Mouse (Mus musculus) ES-Bruce4 (cell line): Measurements from ENCODE around the gene Cfdp1. TPM values are rescaled to one million over a fixed set of nuclear protein-coding genes. Genes with fewer than 3 reads are reported as not detected.
A peak's percentile ranks its signal among the peaks of the same experiment; 100 is the strongest.

ENCODE experiments used
- H3K27ac ChIP-seq: 2 replicates; pipeline ENCODE4 v1.5.1; 2012; ENCODE audit warnings: low read length, inconsistent platforms; ENCODE audit not compliant: insufficient read depth
- H3K27me3 ChIP-seq: 2 replicates; pipeline ENCODE4 v1.6.1; 2012; ENCODE audit warnings: mild to moderate bottlenecking, low read length, inconsistent platforms; ENCODE audit not compliant: control insufficient read depth, poor library complexity, insufficient read depth, severe bottlenecking
- H3K36me3 ChIP-seq: 2 replicates; pipeline ENCODE4 v1.6.1; 2012; ENCODE audit warnings: inconsistent platforms, mild to moderate bottlenecking, low read length, moderate library complexity; ENCODE audit not compliant: control insufficient read depth, poor library complexity, insufficient read depth, severe bottlenecking
- H3K4me1 ChIP-seq: one replicate; pipeline ENCODE4 v1.8.1; 2011; ENCODE audit warnings: low read length; ENCODE audit not compliant: control insufficient read depth, insufficient read depth
- H3K4me3 ChIP-seq: 2 replicates; pipeline ENCODE4 v1.5.1; 2011; ENCODE audit warnings: low read depth, mild to moderate bottlenecking, low read length
- H3K9ac ChIP-seq: 2 replicates; pipeline ENCODE4 v1.6.1; 2012; ENCODE audit warnings: low read depth, mild to moderate bottlenecking, inconsistent platforms; ENCODE audit not compliant: poor library complexity, severe bottlenecking
- H3K9me3 ChIP-seq: replicated peaks from 2 replicates; pipeline ENCODE4 v1.6.1; 2012; ENCODE audit warnings: mild to moderate bottlenecking, low read length, inconsistent platforms; ENCODE audit not compliant: control insufficient read depth, poor library complexity, insufficient read depth, severe bottlenecking
- CTCF ChIP-seq: IDR thresholded peaks from one replicate; pipeline ENCODE4 v1.8.1; 2011; ENCODE audit warnings: low read depth, low read length
- EP300 ChIP-seq: IDR thresholded peaks from 2 replicates; pipeline ENCODE4 v1.6.1; 2011; ENCODE audit warnings: low read depth, low read length; ENCODE audit not compliant: insufficient read depth
- POLR2A ChIP-seq: IDR thresholded peaks from one replicate; pipeline ENCODE4 v1.8.1; 2011; ENCODE audit warnings: low read length; ENCODE audit not compliant: insufficient read depth
- polyA plus RNA-seq: library from polyadenylated mRNA; stranded (reverse); fragments of >200 nt; gene quantifications from 2 replicates; pipeline ENCODE4 v1.2.4, GENCODE M21; 2011; ENCODE audit warnings: low read depth; ENCODE audit not compliant: missing spikeins, insufficient read depth, insufficient read length

The Cfdp1 gene
- polyA plus RNA-seq, 1 experiment = 265 TPM

- no peaks in the 10 kb centered on the region for H3K9me3 ChIP-seq
- H3K27ac ChIP-seq = no peak overlapping the region
- H3K27me3 ChIP-seq = no peaks in the 10 kb centered on the region
- peaks cover 41% of the 10 kb centered on the region for H3K36me3 ChIP-seq
- H3K4me1 ChIP-seq = no peaks in the 10 kb centered on the region
- TF ChIP-seq CTCF (no peak), EP300 (no peak), POLR2A (no peak)
- H3K4me3 ChIP-seq = no peak overlapping the region
- no peak overlapping the region for H3K9ac ChIP-seq
These were observed 29.8 kb downstream of the Cfdp1 start for GRCm38 (mm10) chr8:111824334-111824733.

DNA sequence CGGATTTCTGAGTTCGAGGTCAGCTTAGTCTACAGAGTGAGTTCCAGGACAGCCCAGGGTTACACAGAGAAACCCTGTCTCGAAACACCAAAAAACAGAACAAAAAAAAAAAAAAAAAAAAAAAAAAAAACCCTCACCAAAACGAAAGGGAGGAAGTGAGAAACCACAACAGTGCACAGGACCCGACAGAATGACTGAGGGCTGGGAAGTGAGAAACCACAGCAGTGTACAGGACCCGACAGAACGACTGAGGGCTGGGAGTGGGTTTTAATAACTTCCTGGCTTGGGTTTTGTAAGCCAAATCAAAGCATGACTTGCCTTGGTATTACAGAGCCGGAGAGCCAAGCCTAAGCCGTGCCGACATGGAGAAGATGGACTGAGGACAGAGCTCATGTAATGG, 32.9 kb downstream of the Cfdp1 start:
- Histone ChIP-seq H3K27me3 (no peaks in the 10 kb centered on the region), H3K27ac (no peak overlapping the region), H3K9me3 (no peaks in the 10 kb centered on the region), H3K4me1 (no peaks in the 10 kb centered on the region), H3K4me3 (no peak overlapping the region), H3K9ac (no peak overlapping the region), H3K36me3 (peaks cover 22% of the 10 kb centered on the region)
- TF ChIP-seq POLR2A = no peak
- no peak for TF ChIP-seq CTCF
- TF ChIP-seq EP300 = no peak

- TF ChIP-seq POLR2A (no peak), EP300 (no peak), CTCF (no peak)
- Histone ChIP-seq H3K27me3 (no peaks in the 10 kb centered on the region), H3K9ac (no peak overlapping the region), H3K4me3 (no peak overlapping the region), H3K36me3 (peaks cover 22% of the 10 kb centered on the region), H3K9me3 (no peaks in the 10 kb centered on the region), H3K27ac (no peak overlapping the region), H3K4me1 (peaks cover 2% of the 10 kb centered on the region)
These were observed 33.4 kb downstream of the Cfdp1 start for GRCm38 (mm10) chr8:111820691-111821090.

GRCm38 (mm10) chr8:111820018-111820417, 34.1 kb downstream of the Cfdp1 start:
- no peak overlapping the region for H3K27ac ChIP-seq
- H3K36me3 ChIP-seq = peaks cover 18% of the 10 kb centered on the region

GRCm38 (mm10) chr8:111818556-111818955, 35.5 kb downstream of the Cfdp1 start:
- Histone ChIP-seq H3K4me1 (peaks cover 7% of the 10 kb centered on the region), H3K9me3 (no peaks in the 10 kb centered on the region), H3K27ac (no peak overlapping the region), H3K9ac (no peak overlapping the region), H3K36me3 (peaks cover 17% of the 10 kb centered on the region), H3K27me3 (no peaks in the 10 kb centered on the region), H3K4me3 (no peak overlapping the region)
- TF ChIP-seq POLR2A = no peak
- no peak for TF ChIP-seq CTCF
- TF ChIP-seq EP300 = no peak

More at GRCm38 (mm10) chr8:111820018-111820417, 34.1 kb downstream of the Cfdp1 start:
- H3K9ac ChIP-seq = no peak overlapping the region
- H3K4me3 ChIP-seq = no peak overlapping the region
- no peak for TF ChIP-seq EP300
- no peak for TF ChIP-seq POLR2A
- TF ChIP-seq CTCF = no peak
- no peaks in the 10 kb centered on the region for H3K27me3 ChIP-seq
- H3K9me3 ChIP-seq = no peaks in the 10 kb centered on the region
- H3K4me1 ChIP-seq = peaks cover 3% of the 10 kb centered on the region

- Histone ChIP-seq H3K36me3 (peaks cover 12% of the 10 kb centered on the region), H3K9me3 (no peaks in the 10 kb centered on the region), H3K9ac (no peak overlapping the region), H3K27me3 (no peaks in the 10 kb centered on the region), H3K4me1 (peaks cover 9% of the 10 kb centered on the region), H3K4me3 (no peak overlapping the region), H3K27ac (peak overlapping the region; percentile 35)
- TF ChIP-seq EP300 (peak; percentile 73), POLR2A (no peak)
These were observed 39.0 kb downstream of the Cfdp1 start for GRCm38 (mm10) chr8:111815078-111815477.
